Mouse (Mus musculus) myocyte (in vitro differentiated cells): ENCODE results near the gene Polr3g. TPM values are rescaled to one million over a fixed set of nuclear protein-coding genes. Genes with fewer than 3 reads are reported as not detected.
A peak's percentile ranks its signal among the peaks of the same experiment; 100 is the strongest.
"Not testable (repeated sequence)": the region's sequence is repeated elsewhere in the genome, so short reads cannot be mapped to it uniquely, and the experiment has no call there.

Experiments used
- H3K27me3 ChIP-seq: one replicate; pipeline ENCODE4 v1.6.1; 2011; ENCODE audit not compliant: control insufficient read depth, insufficient read depth, insufficient read length
- H3K36me3 ChIP-seq: one replicate; pipeline ENCODE4 v1.6.1; 2011; ENCODE audit not compliant: control insufficient read depth, insufficient read depth
- H3K4me2 ChIP-seq: one replicate; pipeline ENCODE4 v1.6.1; 2011; ENCODE audit warnings: low read depth, control low read depth
- H3K4me3 ChIP-seq: one replicate; pipeline ENCODE4 v1.5.1; 2011; ENCODE audit warnings: mild to moderate bottlenecking, control low read depth, moderate library complexity
- H3K79me2 ChIP-seq: one replicate; pipeline ENCODE4 v1.6.1; 2011; ENCODE audit not compliant: control insufficient read depth, insufficient read depth
- H3ac ChIP-seq: one replicate; pipeline ENCODE4 v1.6.1; 2011; ENCODE audit not compliant: control insufficient read depth, insufficient read length
- CEBPB ChIP-seq: IDR thresholded peaks from 2 replicates; pipeline ENCODE4 v1.6.1; 2011; ENCODE audit warnings: mild to moderate bottlenecking, moderate library complexity; ENCODE audit not compliant: poor library complexity, insufficient read depth, severe bottlenecking
- E2F4 ChIP-seq: IDR thresholded peaks from one replicate; pipeline ENCODE4 v1.6.1; 2011; ENCODE audit warnings: mild to moderate bottlenecking, control low read depth, moderate library complexity; ENCODE audit not compliant: insufficient read depth
- MAX ChIP-seq: IDR thresholded peaks from one replicate; pipeline ENCODE4 v1.6.1; 2011; ENCODE audit warnings: low read depth, mild to moderate bottlenecking, control low read depth
- MYOD1 ChIP-seq, 3 experiments: IDR thresholded peaks; one replicate each; pipeline ENCODE4 v1.6.1; 2011; ENCODE audit warnings: control low read depth in 2 of 3, low read depth in 2 of 3, mild to moderate bottlenecking in 2 of 3, moderate library complexity in 1 of 3; ENCODE audit not compliant: insufficient read length in 2 of 3, control insufficient read depth in 1 of 3
- MYOG ChIP-seq, 3 experiments: IDR thresholded peaks; one replicate each; pipeline ENCODE4 v1.6.1; 2011; ENCODE audit warnings: control low read depth in 2 of 3, low read depth in 2 of 3, mild to moderate bottlenecking in 2 of 3; ENCODE audit not compliant: insufficient read length in 2 of 3, control insufficient read depth in 1 of 3, insufficient read depth in 1 of 3
- POLR2A ChIP-seq: IDR thresholded peaks from one replicate; pipeline ENCODE4 v1.6.1; 2011; ENCODE audit warnings: low read depth, mild to moderate bottlenecking, control low read depth, moderate library complexity; ENCODE audit not compliant: insufficient read length
- POLR2AphosphoS2 ChIP-seq: IDR thresholded peaks from one replicate; pipeline ENCODE4 v1.6.1; 2011; ENCODE audit warnings: low read depth, control low read depth; ENCODE audit not compliant: insufficient read length
- REST ChIP-seq: IDR thresholded peaks from one replicate; pipeline ENCODE4 v1.6.1; 2011; ENCODE audit warnings: mild to moderate bottlenecking, control low read depth, moderate library complexity; ENCODE audit not compliant: insufficient read depth, insufficient read length
- SRF ChIP-seq: IDR thresholded peaks from one replicate; pipeline ENCODE4 v1.6.1; 2011; ENCODE audit warnings: low read depth; ENCODE audit not compliant: control insufficient read depth, insufficient read length
- TCF12 ChIP-seq: IDR thresholded peaks from one replicate; pipeline ENCODE4 v1.6.1; 2011; ENCODE audit warnings: mild to moderate bottlenecking, control low read depth; ENCODE audit not compliant: poor library complexity, insufficient read depth, severe bottlenecking
- TCF3 ChIP-seq: IDR thresholded peaks from one replicate; pipeline ENCODE4 v1.6.1; 2011; ENCODE audit warnings: low read depth, control low read depth; ENCODE audit not compliant: insufficient read length
- USF1 ChIP-seq: IDR thresholded peaks from one replicate; pipeline ENCODE4 v1.6.1; 2011; ENCODE audit warnings: low read depth, mild to moderate bottlenecking, control low read depth, moderate library complexity
- polyA plus RNA-seq: library from polyadenylated mRNA; unstranded; fragments of >200 nt; fragmentation: generic; extraction: Trizol; gene quantifications from one replicate; pipeline ENCODE4 v1.2.1, GENCODE M21; 2012; ENCODE audit warnings: missing spikeins

The Polr3g gene
- polyA plus RNA-seq, 1 experiment, result 3.5 TPM

DNA sequence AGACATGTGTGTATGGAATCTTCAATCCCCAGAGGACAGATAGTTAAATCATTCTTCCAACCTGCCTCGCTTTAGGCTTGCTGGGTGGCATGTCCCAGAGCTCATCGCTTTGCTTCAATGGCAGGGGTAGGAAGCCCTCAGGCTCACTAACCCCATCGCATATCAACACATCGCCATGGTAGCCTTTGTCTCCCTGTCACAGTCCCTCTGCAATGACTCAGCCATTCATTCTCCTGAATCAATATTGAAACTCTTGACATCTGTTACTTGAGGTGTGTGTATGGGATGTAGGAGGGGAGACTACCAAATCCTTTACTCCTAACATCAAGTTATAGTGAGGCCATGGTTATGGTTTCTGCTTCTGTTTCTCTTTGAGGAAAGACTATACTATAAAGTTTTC, 71.2 kb downstream of the Polr3g start:
- H3K27me3 ChIP-seq, result no peaks in the 10 kb centered on the region
- H3K4me3 ChIP-seq, result no peak overlapping the region
- no peaks in the 10 kb centered on the region for H3K79me2 ChIP-seq
- no peak for TF ChIP-seq TCF12
- no peak for TF ChIP-seq MAX
- TF ChIP-seq MYOG (IDR thresholded peaks at IDR 0.05; ENCODE audit: control insufficient read depth in 1 of 3, insufficient read depth in 1 of 3, insufficient read length in 2 of 3, low read depth in 2 of 3), result no peak
- no peak for TF ChIP-seq USF1
- no peak for TF ChIP-seq POLR2A
- TF ChIP-seq MYOD1 (IDR thresholded peaks at IDR 0.05; ENCODE audit: control insufficient read depth in 1 of 3, insufficient read length in 2 of 3, low read depth in 2 of 3), result no peak
- TF ChIP-seq SRF, result no peak
- TF ChIP-seq CEBPB, result no peak
- TF ChIP-seq POLR2AphosphoS2, result no peak
- TF ChIP-seq REST, result no peak
- TF ChIP-seq TCF3, result no peak
- no peak for TF ChIP-seq E2F4
- H3K36me3 ChIP-seq, result no peaks in the 10 kb centered on the region
- H3ac ChIP-seq, result no peak overlapping the region
- no peak overlapping the region for H3K4me2 ChIP-seq

DNA sequence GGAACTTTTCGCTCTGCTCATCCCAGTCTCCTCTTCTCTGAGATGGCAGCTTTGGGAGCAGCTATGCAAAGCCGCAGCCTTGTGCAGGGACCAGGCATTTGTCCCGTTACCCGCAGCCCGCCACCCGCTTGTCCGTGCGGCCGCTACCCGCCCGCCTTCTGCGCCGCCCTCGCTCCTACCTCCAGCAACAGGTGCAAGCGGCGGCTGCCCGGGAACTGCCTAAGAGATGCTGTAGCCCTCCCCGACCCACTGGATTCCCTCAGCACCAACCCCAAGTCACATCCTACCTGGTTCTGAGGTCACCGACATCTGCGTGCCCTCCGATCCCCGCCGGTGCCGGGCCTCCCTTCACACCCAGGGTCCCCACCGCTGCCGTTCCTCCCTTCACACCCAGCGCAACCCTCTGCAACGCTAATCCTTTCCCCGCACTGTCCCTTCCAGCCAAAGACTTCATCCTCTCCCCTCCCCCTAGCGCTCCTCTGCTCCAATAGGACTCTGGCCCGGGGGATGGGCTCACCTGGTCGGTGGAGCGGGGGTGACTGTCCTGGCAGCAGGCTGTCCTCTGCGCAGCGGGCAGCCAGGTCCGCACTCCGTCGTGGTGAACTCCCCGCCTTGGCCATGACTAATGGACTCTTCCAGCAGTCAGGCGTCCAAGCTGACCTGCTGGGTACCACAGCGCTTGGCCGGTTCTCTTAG, 77.9 kb downstream of the Polr3g start, which contains the start of gene Adgrv1:
Gene Adgrv1 (minus strand): TSS at position 435 of the 696 bp plus-strand sequence.
- no peaks in the 10 kb centered on the region for H3K79me2 ChIP-seq
- no peaks in the 10 kb centered on the region for H3K36me3 ChIP-seq
- no peak for TF ChIP-seq CEBPB
- TF ChIP-seq MYOG (IDR thresholded peaks at IDR 0.05; ENCODE audit: control insufficient read depth in 1 of 3, insufficient read depth in 1 of 3, insufficient read length in 2 of 3, low read depth in 2 of 3), result peak in 1 of 3 experiments; percentile 15
- no peak within 1 kb of the TSS for H3K4me2 ChIP-seq
- H3K4me3 ChIP-seq, result no peak within 1 kb of the TSS
- peaks cover 9% of the 10 kb centered on the region for H3K27me3 ChIP-seq
- H3ac ChIP-seq, result no peak within 1 kb of the TSS

DNA sequence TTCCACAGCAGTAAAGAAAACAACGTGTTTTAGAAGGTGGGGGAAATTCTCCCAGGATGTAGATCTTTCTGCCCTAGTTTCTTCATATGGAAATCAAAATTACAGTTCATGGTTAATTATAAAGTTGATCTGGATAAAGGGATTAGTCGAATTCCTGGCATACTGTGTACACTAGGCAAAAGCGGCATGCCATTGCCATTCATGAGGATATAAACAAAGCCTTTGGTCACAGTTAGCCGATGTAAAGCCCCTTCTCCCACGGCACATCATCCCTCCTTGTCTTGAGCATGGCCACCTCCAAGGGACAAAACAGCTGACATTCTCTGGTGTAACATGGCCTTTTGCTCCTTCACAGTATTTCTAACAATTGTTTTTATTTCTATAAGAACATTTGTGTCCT, 80.2 kb downstream of the Polr3g start:
- no peak for TF ChIP-seq CEBPB
- Histone ChIP-seq H3K36me3 (no peaks in the 10 kb centered on the region), H3K27me3 (peaks cover 9% of the 10 kb centered on the region), H3K4me3 (no peak overlapping the region), H3ac (no peak overlapping the region), H3K79me2 (no peaks in the 10 kb centered on the region), H3K4me2 (no peak overlapping the region)

DNA sequence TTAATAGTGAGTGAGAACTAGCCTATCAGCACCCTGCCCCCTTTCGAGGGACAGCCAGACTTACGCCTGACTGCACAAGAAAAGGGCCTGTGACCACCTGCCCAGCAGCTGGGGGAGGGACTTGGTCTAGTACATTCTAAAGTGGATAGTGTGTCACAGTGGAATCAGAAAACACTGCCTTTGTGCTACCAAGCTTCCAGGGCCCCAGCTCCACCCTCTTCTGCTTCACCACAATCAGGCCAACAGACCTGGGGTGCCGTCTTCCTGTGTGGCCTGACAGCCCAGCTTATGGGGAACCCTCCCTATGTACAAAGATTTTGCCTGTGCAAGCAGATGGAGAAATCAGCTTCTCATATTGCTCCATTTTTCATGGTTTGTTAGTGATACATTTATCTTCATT, 81.4 kb downstream of the Polr3g start:
- no peaks in the 10 kb centered on the region for H3K79me2 ChIP-seq
- TF ChIP-seq POLR2AphosphoS2 (no peak), TCF3 (no peak), E2F4 (no peak), TCF12 (no peak), POLR2A (no peak), MYOG (IDR thresholded peaks at IDR 0.05; ENCODE audit: control insufficient read depth in 1 of 3, insufficient read depth in 1 of 3, insufficient read length in 2 of 3, low read depth in 2 of 3) (no peak), SRF (no peak), USF1 (no peak), MYOD1 (IDR thresholded peaks at IDR 0.05; ENCODE audit: control insufficient read depth in 1 of 3, insufficient read length in 2 of 3, low read depth in 2 of 3) (no peak), REST (no peak), MAX (no peak), CEBPB (no peak)
- no peak overlapping the region for H3K4me2 ChIP-seq
- peaks cover 9% of the 10 kb centered on the region for H3K27me3 ChIP-seq
- H3K4me3 ChIP-seq, result no peak overlapping the region
- H3K36me3 ChIP-seq, result no peaks in the 10 kb centered on the region
- H3ac ChIP-seq, result no peak overlapping the region

DNA sequence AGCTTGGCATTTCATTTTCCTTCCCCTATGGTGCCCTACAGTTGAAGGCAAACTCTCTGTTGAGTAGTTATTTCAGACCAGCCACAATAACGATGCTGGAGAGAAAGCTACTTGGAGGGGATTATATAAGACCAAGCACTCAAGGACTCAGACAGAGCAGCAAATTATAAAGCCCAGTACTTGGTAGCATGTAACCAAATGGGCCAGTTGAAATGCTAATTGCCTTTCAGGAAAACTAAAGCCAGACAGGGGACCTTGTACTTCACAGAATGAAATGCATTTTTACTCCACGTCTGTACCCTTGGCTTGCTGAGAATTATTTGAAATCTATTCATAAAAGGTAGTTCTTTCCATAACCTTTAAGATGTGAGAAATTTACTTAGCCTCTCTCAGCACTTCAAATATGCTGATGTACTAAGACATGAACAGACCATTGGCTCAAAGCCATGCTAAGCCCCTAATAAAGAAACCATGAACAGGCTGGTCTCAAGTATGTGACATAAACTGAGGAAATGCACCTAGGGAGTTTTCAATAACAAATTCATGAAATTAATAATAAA, 82.1 kb downstream of the Polr3g start:
- no peak for TF ChIP-seq CEBPB
- no peak overlapping the region for H3ac ChIP-seq
- H3K36me3 ChIP-seq, result no peaks in the 10 kb centered on the region
- H3K4me3 ChIP-seq, result no peak overlapping the region
- no peaks in the 10 kb centered on the region for H3K79me2 ChIP-seq
- peaks cover 9% of the 10 kb centered on the region for H3K27me3 ChIP-seq
- H3K4me2 ChIP-seq, result no peak overlapping the region

DNA sequence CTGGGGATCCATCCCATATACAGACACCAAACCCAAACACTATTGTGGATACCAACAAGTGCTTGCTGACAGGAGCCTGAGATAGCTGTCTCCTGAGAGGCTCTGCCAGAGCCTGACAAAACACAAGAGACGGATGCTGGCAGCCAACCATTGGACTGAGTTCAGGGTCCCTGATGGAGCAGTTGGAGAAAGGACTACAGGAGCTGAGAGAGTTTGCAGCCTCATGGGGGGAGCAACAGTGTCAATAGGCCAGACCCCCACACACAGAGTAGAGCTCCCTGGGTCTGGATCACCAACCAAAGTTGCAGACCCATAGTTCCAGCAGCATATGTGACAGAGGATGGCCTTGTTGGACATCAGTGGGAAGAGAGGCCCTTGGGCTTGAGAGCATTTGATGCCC, 83.0 kb downstream of the Polr3g start:
- H3K36me3 ChIP-seq, H3K27me3 ChIP-seq: not testable (repeated sequence)

More for the DNA sequence above, 83.0 kb downstream of the Polr3g start:
- not testable (repeated sequence) for H3K4me2 ChIP-seq, H3K79me2 ChIP-seq, H3K4me3 ChIP-seq, H3ac ChIP-seq

Other genes starting within 250 kb of the Polr3g start
- 0.04 TPM for gene Adgrv1, start 77.9 kb downstream of the Polr3g start, polyA plus RNA-seq
- 4.2 TPM for gene Lysmd3, start 53.4 kb downstream of the Polr3g start, polyA plus RNA-seq
- gene Mblac2, start 328 bp upstream of the Polr3g start, polyA plus RNA-seq, result 0.62 TPM
- 37.2 TPM for gene Cetn3, start 72.1 kb upstream of the Polr3g start, polyA plus RNA-seq